Mouse (Mus musculus): ENCODE measurements at regions not wholly inside any gene's neighbourhood (a gene's known extent, or its start where the extent isn't known, plus 50 kb on each side); places are given as distances from the start of the nearest gene placed in this dataset.

- no peak for DNase-seq (ENCODE audit: low read depth in 3 of 3, low spot score in 3 of 3)
- H3K36me3 ChIP-seq (replicated peaks; ENCODE audit: control insufficient read depth, insufficient read depth, low read depth) = no peaks in the 10 kb centered on the region
- no peak for ATAC-seq (ENCODE audit: insufficient read depth)
- TF ChIP-seq EP300 (IDR thresholded peaks at IDR 0.05; ENCODE audit: low read depth) = no peak
- no peak for TF ChIP-seq CTCF (IDR thresholded peaks at IDR 0.05; ENCODE audit: low read depth)
- H3K27ac ChIP-seq = no peak overlapping the region
- no peak overlapping the region for H3K4me2 ChIP-seq (ENCODE audit: low read depth)
- no peaks in the 10 kb centered on the region for H3K4me1 ChIP-seq (replicated peaks; ENCODE audit: control insufficient read depth in 2 of 2, insufficient read depth in 2 of 2, low read length in 1 of 2)
- WGBS (ENCODE audit: insufficient replicate concordance) = 66% methylated on average over 8 of the region's 8 CpGs
- H3K9me3 ChIP-seq (ENCODE audit: control insufficient read depth, low read length) = no peaks in the 10 kb centered on the region
- H3K4me3 ChIP-seq (ENCODE audit: insufficient read depth in 1 of 2, low read depth in 2 of 2, low read length in 2 of 2) = no peak overlapping the region
- H3K9ac ChIP-seq (replicated peaks) = no peak overlapping the region
- H3K27me3 ChIP-seq (ENCODE audit: control insufficient read depth, insufficient read depth, low read length) = no peaks in the 10 kb centered on the region
Observed at GRCm38 (mm10) chr6:94830801-94831200, 130.8 kb upstream of the Lrig1 start.

- no peak overlapping the region for H3K4me3 ChIP-seq (ENCODE audit: insufficient read depth in 1 of 2, low read depth in 2 of 2, low read length in 2 of 2)
- 54% methylated on average over 5 of the region's 5 CpGs for WGBS (ENCODE audit: insufficient replicate concordance)
- no peak overlapping the region for H3K27ac ChIP-seq
- H3K4me2 ChIP-seq (ENCODE audit: low read depth) = no peak overlapping the region
- ATAC-seq (ENCODE audit: insufficient read depth) (no peak), DNase-seq (ENCODE audit: low read depth in 3 of 3, low spot score in 3 of 3) (no peak)
- no peak overlapping the region for H3K9ac ChIP-seq (replicated peaks)
- H3K27me3 ChIP-seq (ENCODE audit: control insufficient read depth, insufficient read depth, low read length) = no peaks in the 10 kb centered on the region
- no peaks in the 10 kb centered on the region for H3K9me3 ChIP-seq (ENCODE audit: control insufficient read depth, low read length)
- no peaks in the 10 kb centered on the region for H3K4me1 ChIP-seq (replicated peaks; ENCODE audit: control insufficient read depth in 2 of 2, insufficient read depth in 2 of 2, low read length in 1 of 2)
- TF ChIP-seq EP300 (IDR thresholded peaks at IDR 0.05; ENCODE audit: low read depth) (no peak), CTCF (IDR thresholded peaks at IDR 0.05; ENCODE audit: low read depth) (no peak)
- H3K36me3 ChIP-seq (replicated peaks; ENCODE audit: control insufficient read depth, insufficient read depth, low read depth) = no peaks in the 10 kb centered on the region
Observed at GRCm38 (mm10) chr6:94829246-94829645, 129.3 kb upstream of the Lrig1 start.

GRCm38 (mm10) chr6:94826656-94827055 lies 126.7 kb upstream of the Lrig1 start:
- Histone ChIP-seq H3K27me3 (ENCODE audit: control insufficient read depth, insufficient read depth, low read length) (no peaks in the 10 kb centered on the region), H3K4me2 (ENCODE audit: low read depth) (no peak overlapping the region), H3K9ac (replicated peaks) (no peak overlapping the region), H3K4me1 (replicated peaks; ENCODE audit: control insufficient read depth in 2 of 2, insufficient read depth in 2 of 2, low read length in 1 of 2) (no peaks in the 10 kb centered on the region), H3K27ac (no peak overlapping the region), H3K36me3 (replicated peaks; ENCODE audit: control insufficient read depth, insufficient read depth, low read depth) (no peaks in the 10 kb centered on the region), H3K4me3 (ENCODE audit: insufficient read depth in 1 of 2, low read depth in 2 of 2, low read length in 2 of 2) (no peak overlapping the region), H3K9me3 (ENCODE audit: control insufficient read depth, low read length) (no peaks in the 10 kb centered on the region)
- no peak for TF ChIP-seq CTCF (IDR thresholded peaks at IDR 0.05; ENCODE audit: low read depth)
- no peak for TF ChIP-seq EP300 (IDR thresholded peaks at IDR 0.05; ENCODE audit: low read depth)
- 43% methylated on average over 2 of the region's 2 CpGs for WGBS (ENCODE audit: insufficient replicate concordance)
- DNase-seq (ENCODE audit: low read depth in 3 of 3, low spot score in 3 of 3) (peak; percentile 59 to 76 (median 66)), ATAC-seq (ENCODE audit: insufficient read depth) (no peak)

- whole genome bisulfite sequencing (ENCODE audit: insufficient replicate concordance) = 26% methylated on average over 6 of the region's 6 CpGs
- no peak overlapping the region for H3K9ac ChIP-seq (replicated peaks)
- H3K9me3 ChIP-seq (ENCODE audit: control insufficient read depth, low read length) = no peaks in the 10 kb centered on the region
- DNase-seq (ENCODE audit: low read depth in 3 of 3, low spot score in 3 of 3) (no peak), ATAC-seq (ENCODE audit: insufficient read depth) (no peak)
- no peaks in the 10 kb centered on the region for H3K27me3 ChIP-seq (ENCODE audit: control insufficient read depth, insufficient read depth, low read length)
- no peak overlapping the region for H3K4me2 ChIP-seq (ENCODE audit: low read depth)
- no peak for TF ChIP-seq CTCF (IDR thresholded peaks at IDR 0.05; ENCODE audit: low read depth)
- TF ChIP-seq EP300 (IDR thresholded peaks at IDR 0.05; ENCODE audit: low read depth) = no peak
- no peak overlapping the region for H3K4me3 ChIP-seq (ENCODE audit: insufficient read depth in 1 of 2, low read depth in 2 of 2, low read length in 2 of 2)
- H3K27ac ChIP-seq = no peak overlapping the region
- no peaks in the 10 kb centered on the region for H3K36me3 ChIP-seq (replicated peaks; ENCODE audit: control insufficient read depth, insufficient read depth, low read depth)
- H3K4me1 ChIP-seq (replicated peaks; ENCODE audit: control insufficient read depth in 2 of 2, insufficient read depth in 2 of 2, low read length in 1 of 2) = peaks cover 0 to 13% of the 10 kb centered on the region in 2 experiments; a peak in 2 of 4 replicates
Observed at GRCm38 (mm10) chr6:94818220-94818619, 118.3 kb upstream of the Lrig1 start.

GRCm38 (mm10) chr6:94816161-94816560 lies 116.2 kb upstream of the Lrig1 start:
- Histone ChIP-seq H3K4me3 (ENCODE audit: insufficient read depth in 1 of 2, low read depth in 2 of 2, low read length in 2 of 2) (no peak overlapping the region), H3K4me2 (ENCODE audit: low read depth) (no peak overlapping the region), H3K9ac (replicated peaks) (no peak overlapping the region), H3K27me3 (ENCODE audit: control insufficient read depth, insufficient read depth, low read length) (no peaks in the 10 kb centered on the region), H3K4me1 (replicated peaks; ENCODE audit: control insufficient read depth in 2 of 2, insufficient read depth in 2 of 2, low read length in 1 of 2) (peaks cover 0 to 16% of the 10 kb centered on the region in 2 experiments; a peak in 2 of 4 replicates), H3K27ac (no peak overlapping the region), H3K36me3 (replicated peaks; ENCODE audit: control insufficient read depth, insufficient read depth, low read depth) (no peaks in the 10 kb centered on the region), H3K9me3 (ENCODE audit: control insufficient read depth, low read length) (no peaks in the 10 kb centered on the region)
- ATAC-seq (ENCODE audit: insufficient read depth) (no peak), DNase-seq (ENCODE audit: low read depth in 3 of 3, low spot score in 3 of 3) (no peak)
- WGBS (ENCODE audit: insufficient replicate concordance) = 60% methylated on average over 5 of the region's 5 CpGs
- TF ChIP-seq CTCF (IDR thresholded peaks at IDR 0.05; ENCODE audit: low read depth) = no peak
- TF ChIP-seq EP300 (IDR thresholded peaks at IDR 0.05; ENCODE audit: low read depth) = no peak
